ENCODE assay signal across 22 mouse cellular contexts in the genomic region with DNA sequence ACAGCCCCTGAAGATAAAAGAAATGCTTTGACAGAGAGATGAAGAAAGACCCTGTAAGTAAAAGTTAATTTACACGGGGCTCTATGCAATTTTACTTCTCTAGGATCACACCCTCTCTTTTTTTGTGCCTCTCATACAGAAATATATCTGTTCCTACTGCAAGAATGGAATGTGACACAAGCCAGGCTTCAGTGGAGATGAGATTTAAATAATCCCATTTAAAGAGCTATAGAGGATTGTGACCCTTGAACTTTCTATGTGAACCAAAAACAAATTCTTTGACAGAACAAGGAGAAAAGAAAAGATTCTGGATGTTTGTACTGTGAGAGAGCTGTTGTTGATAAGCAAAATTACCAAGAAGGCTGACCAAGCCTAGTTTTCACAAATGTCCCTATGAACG.
"Had no signal": no experiment of that assay in that cellular context is flagged by ENCODE, and none has a peak within 500 bp of the region (broad histone marks: within the 10 kb centered on the region; RNA-seq: fewer than 3 reads in every experiment).

No protein-coding gene starts in this region.

- H3K27me3 ChIP-seq: limb, embryonic 12.5 days; limb, embryonic 15.5 days; neural tube, embryonic 13.5 days had no signal

- H3K4me3 ChIP-seq: limb, embryonic 12.5 days; limb, embryonic 15.5 days; midbrain, embryonic 10.5 days; neural tube, embryonic 13.5 days had no signal

- H3K36me3 ChIP-seq: limb, embryonic 12.5 days; limb, embryonic 15.5 days; midbrain, embryonic 10.5 days; neural tube, embryonic 13.5 days had no signal

- H3K9me3 ChIP-seq: limb, embryonic 12.5 days; limb, embryonic 15.5 days; midbrain, embryonic 10.5 days; neural tube, embryonic 13.5 days had no signal

- ATAC-seq: liver, postnatal 0 days; lung, postnatal 0 days had no signal

- DNase-seq: kidney, adult 18-20 months; kidney, adult 9 months; kidney, postnatal 14 days; kidney, postnatal 4 days; left cerebral cortex, postnatal 4 days; liver, postnatal 0 days; lung, embryonic 14.5 days; right cerebral cortex, adult 18-20 months; right cerebral cortex, postnatal 14 days; right cerebral cortex, postnatal 4 days; thymus, adult 2 months; thymus, postnatal 14 days; thymus, postnatal 4 days had no signal

- H3K9ac ChIP-seq: limb, embryonic 12.5 days; limb, embryonic 15.5 days; liver, embryonic 14.5 days; liver, postnatal 0 days; lung, embryonic 14.5 days; neural tube, embryonic 13.5 days had no signal

- H3K4me1 ChIP-seq: limb, embryonic 12.5 days; limb, embryonic 15.5 days had no signal

- H3K27ac ChIP-seq: limb, embryonic 12.5 days; limb, embryonic 15.5 days; liver, embryonic 14.5 days; macrophage; midbrain, embryonic 10.5 days; neural tube, embryonic 13.5 days; stomach, postnatal 0 days had no signal

- H3K4me2 ChIP-seq: limb, embryonic 12.5 days; limb, embryonic 15.5 days; liver, embryonic 11.5 days; lung, embryonic 14.5 days; neural tube, embryonic 13.5 days had no signal
